Mouse (Mus musculus) brain, adult 10 weeks (tissue): ENCODE measurements around the gene Sf3b5. TPM values are rescaled to one million over a fixed set of nuclear protein-coding genes. Genes with fewer than 3 reads are reported as not detected.

Source experiments
- polyA plus RNA-seq: library from polyadenylated mRNA; stranded (reverse); fragments of 350-450 nt; fragmentation: Illumina TruSeq; extraction: RNeasy Lipid Tissue Mini Kit (QIAGEN cat#74804); gene quantifications from one replicate; pipeline ENCODE4 v1.2.3, GENCODE M21; 2015; ENCODE audit warnings: low read depth, low replicate concordance

Sf3b5 gene
- 13.3 TPM for polyA plus RNA-seq

GRCm38 (mm10) chr10:13005043-13005442 is at the start of gene Sf3b5:
TSS of gene Sf3b5 (plus strand) at chr10:13005343.

GRCm38 (mm10) chr10:12964151-12965075 is 40.7 kb upstream of the Sf3b5 start, which contains the start of gene Stx11:
TSS of gene Stx11 (minus strand) at chr10:12964298.

Other genes with a start within 250 kb of the Sf3b5 start
- gene Utrn, start 136.0 kb upstream of the Sf3b5 start, polyA plus RNA-seq = 32.2 TPM
- 0.13 TPM for gene Stx11, start 41.0 kb upstream of the Sf3b5 start, polyA plus RNA-seq
- 14.9 TPM for gene Plagl1, start 55.2 kb downstream of the Sf3b5 start, polyA plus RNA-seq
- not detected for gene Zc2hc1b, start 172.7 kb downstream of the Sf3b5 start, polyA plus RNA-seq
- 21.4 TPM for gene Ltv1, start 187.8 kb downstream of the Sf3b5 start, polyA plus RNA-seq